Mouse (Mus musculus) lung, postnatal 10 days (tissue): ENCODE measurements around the gene Pla2g16.

ENCODE experiments used
- DNase-seq: peaks from one replicate; pipeline ENCODE4 v3.0.0; 2021

Pla2g16 gene

GRCm38 (mm10) chr19:7566826-7567225 is 9.6 kb downstream of the Pla2g16 start:
- DNase-seq: no peak

- DNase-seq: no peak
Measured at GRCm38 (mm10) chr19:7568364-7568763, 11.1 kb downstream of the Pla2g16 start.

GRCm38 (mm10) chr19:7569650-7570049 is 12.4 kb downstream of the Pla2g16 start:
- DNase-seq: no peak

GRCm38 (mm10) chr19:7576180-7576579 is 18.9 kb downstream of the Pla2g16 start:
- no peak for DNase-seq

GRCm38 (mm10) chr19:7577710-7578109 is 20.5 kb downstream of the Pla2g16 start:
- DNase-seq: no peak

GRCm38 (mm10) chr19:7581042-7581441 is 23.8 kb downstream of the Pla2g16 start:
- DNase-seq: peak; percentile 30

- peak; percentile 48 for DNase-seq
Measured at GRCm38 (mm10) chr19:7583101-7583500, 25.8 kb downstream of the Pla2g16 start.

- DNase-seq: no peak
Measured at GRCm38 (mm10) chr19:7583599-7583998, 26.3 kb downstream of the Pla2g16 start.

- DNase-seq: no peak
Measured at GRCm38 (mm10) chr19:7585279-7585678, 28.0 kb downstream of the Pla2g16 start.

GRCm38 (mm10) chr19:7585764-7586163 is 28.5 kb downstream of the Pla2g16 start:
- DNase-seq: no peak

- DNase-seq: no peak
Measured at GRCm38 (mm10) chr19:7590795-7591194, 33.5 kb downstream of the Pla2g16 start.

- peak; percentile 20 for DNase-seq
Measured at GRCm38 (mm10) chr19:7592018-7592417, 34.8 kb downstream of the Pla2g16 start.

- DNase-seq: peak; percentile 68
Measured at GRCm38 (mm10) chr19:7595534-7595933, 38.3 kb downstream of the Pla2g16 start.

- DNase-seq: no peak
Measured at GRCm38 (mm10) chr19:7598481-7598880, 41.2 kb downstream of the Pla2g16 start.

GRCm38 (mm10) chr19:7601551-7601950 is 44.3 kb downstream of the Pla2g16 start:
- DNase-seq: peak; percentile 11

- no peak for DNase-seq
Measured at GRCm38 (mm10) chr19:7604107-7604506, 46.8 kb downstream of the Pla2g16 start.

GRCm38 (mm10) chr19:7605013-7605412 is 47.8 kb downstream of the Pla2g16 start:
- no peak for DNase-seq

- peak; percentile 44 for DNase-seq
Measured at GRCm38 (mm10) chr19:7605930-7606783, 48.9 kb downstream of the Pla2g16 start.

GRCm38 (mm10) chr19:7606801-7607689 is 49.8 kb downstream of the Pla2g16 start, which contains the start of gene Lgals12:
Gene Lgals12 (minus strand): TSS chr19:7607193.
- peak; percentile 35 for DNase-seq

- DNase-seq: peak; percentile 41
Measured at GRCm38 (mm10) chr19:7607690-7608201, 50.5 kb downstream of the Pla2g16 start.

- peak; percentile 48 for DNase-seq
Measured at GRCm38 (mm10) chr19:7611942-7612757, 54.9 kb downstream of the Pla2g16 start, which contains the start of gene Hrasls5. Gene Hrasls5 (plus strand): TSS chr19:7612541.

GRCm38 (mm10) chr19:7613151-7613550 is 55.9 kb downstream of the Pla2g16 start:
- DNase-seq: no peak
